Mouse (Mus musculus) stomach, embryonic 15.5 days (tissue): ENCODE results near the gene D330045A20Rik. TPM values are rescaled to one million over a fixed set of nuclear protein-coding genes. Genes with fewer than 3 reads are reported as not detected.
A peak's percentile ranks its signal among the peaks of the same experiment; 100 is the strongest.
"Not testable (repeated sequence)": the region's sequence is repeated elsewhere in the genome, so short reads cannot be mapped to it uniquely, and the experiment has no call there.

Experiments
- ATAC-seq: fragments of 200-750 bp; cut with Nextera tagmentation; 2 replicates; pipeline ENCODE4 v1.8.0; 2017; ENCODE audit warnings: low read depth, moderate number of reproducible peaks, moderate TSS enrichment; ENCODE audit not compliant: insufficient read depth, low FRiP score
- H3K27ac ChIP-seq: fragments of 300-500 bp; sonication (generic); 2 replicates; pipeline ENCODE4 v1.5.1; 2015; ENCODE audit warnings: mild to moderate bottlenecking, inconsistent platforms
- H3K27me3 ChIP-seq: fragments of 300-500 bp; sonication (generic); replicated peaks from 2 replicates; pipeline ENCODE4 v1.6.1; 2015; ENCODE audit warnings: inconsistent platforms
- H3K36me3 ChIP-seq: fragments of 300-500 bp; sonication (generic); 2 replicates; pipeline ENCODE4 v1.6.1; 2015; ENCODE audit warnings: inconsistent platforms
- H3K4me1 ChIP-seq: fragments of 300-500 bp; sonication (generic); 2 replicates; pipeline ENCODE4 v1.6.1; 2015; ENCODE audit warnings: inconsistent platforms
- H3K4me2 ChIP-seq: fragments of 300-500 bp; sonication (generic); 2 replicates; pipeline ENCODE4 v1.6.1; 2015; ENCODE audit warnings: mild to moderate bottlenecking, inconsistent platforms
- H3K4me3 ChIP-seq: fragments of 300-500 bp; sonication (generic); replicated peaks from 2 replicates; pipeline ENCODE4 v1.5.1; 2015; ENCODE audit warnings: inconsistent platforms
- H3K9ac ChIP-seq: fragments of 300-500 bp; sonication (generic); 2 replicates; pipeline ENCODE4 v1.6.1; 2015; ENCODE audit warnings: inconsistent platforms
- H3K9me3 ChIP-seq: fragments of 300-500 bp; sonication (generic); 2 replicates; pipeline ENCODE4 v1.6.1; 2016; ENCODE audit warnings: inconsistent platforms
- WGBS: fragments of 180-500 bp; shearing (Covaris S2); methylation state at CpG from one replicate; pipeline ENCODE4 v1.1.7; 2015; 5-methylcytosine and 5-hydroxymethylcytosine counted together
- polyA plus RNA-seq: library from polyadenylated mRNA; unstranded; fragments of >200 nt; fragmentation: Nextera tagmentation; extraction: Ambion mirVana; gene quantifications from 2 replicates; pipeline ENCODE4 v1.2.1, GENCODE M21; 2015

Gene D330045A20Rik
- polyA plus RNA-seq = 1.7 and 2.3 TPM in 2 replicates

DNA sequence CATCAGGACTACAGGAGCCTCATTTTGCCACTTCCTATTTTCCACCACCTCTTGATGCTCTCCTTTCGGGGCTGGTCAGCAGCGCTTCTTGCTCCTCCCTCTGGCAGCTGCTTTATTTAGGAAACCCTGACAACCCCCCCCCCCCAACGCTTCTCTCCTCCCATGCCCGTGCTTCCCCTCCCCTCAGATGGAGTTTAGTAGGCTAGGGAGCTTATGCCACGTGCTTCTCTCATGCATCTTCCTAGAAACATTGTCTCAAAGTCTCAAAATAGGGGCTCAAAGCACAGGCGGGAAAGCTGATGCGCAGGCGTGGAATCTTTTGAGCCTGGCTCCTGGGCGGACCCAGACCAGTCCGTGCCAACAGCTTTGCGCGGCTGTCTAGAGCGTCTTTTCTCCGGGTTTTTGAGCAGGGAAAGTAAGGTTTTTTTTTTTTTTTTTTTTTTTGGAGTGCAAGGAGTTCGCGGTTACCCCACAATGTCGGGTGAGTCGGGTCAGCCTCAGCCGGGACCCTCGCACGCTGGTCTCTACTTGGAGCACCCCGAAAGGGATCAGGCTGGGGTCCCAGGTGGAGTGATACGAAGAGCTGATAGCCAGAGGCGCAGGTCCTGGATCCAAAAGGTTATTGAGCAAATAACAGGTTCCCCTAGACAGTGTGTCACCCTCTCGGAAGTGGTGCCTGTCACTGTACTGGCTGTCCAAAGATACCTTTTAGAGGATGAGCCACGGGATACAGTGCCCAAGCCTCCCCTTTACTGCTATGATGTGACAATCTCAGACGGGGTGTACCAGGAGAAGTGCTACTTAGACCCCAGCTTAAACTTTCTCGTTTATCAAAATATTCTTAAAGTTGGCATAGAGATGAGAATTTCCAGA, at the start of gene D330045A20Rik:
TSS of gene D330045A20Rik (plus strand) at position 346 of the 873 bp plus-strand sequence.
- Histone ChIP-seq H3K27me3 (no peaks in the 10 kb centered on the region), H3K4me1 (no peaks in the 10 kb centered on the region), H3K4me3 (peak within 1 kb of the TSS; percentile 34), H3K27ac (no peak within 1 kb of the TSS), H3K9ac (no peak within 1 kb of the TSS), H3K36me3 (no peaks in the 10 kb centered on the region), H3K4me2 (peak within 1 kb of the TSS; percentile 54), H3K9me3 (no peaks in the 10 kb centered on the region)
- WGBS = 17% methylated on average over 28 of the region's 28 CpGs
- peak; percentile 53; the same call in 1 of the 2 replicates for ATAC-seq

DNA sequence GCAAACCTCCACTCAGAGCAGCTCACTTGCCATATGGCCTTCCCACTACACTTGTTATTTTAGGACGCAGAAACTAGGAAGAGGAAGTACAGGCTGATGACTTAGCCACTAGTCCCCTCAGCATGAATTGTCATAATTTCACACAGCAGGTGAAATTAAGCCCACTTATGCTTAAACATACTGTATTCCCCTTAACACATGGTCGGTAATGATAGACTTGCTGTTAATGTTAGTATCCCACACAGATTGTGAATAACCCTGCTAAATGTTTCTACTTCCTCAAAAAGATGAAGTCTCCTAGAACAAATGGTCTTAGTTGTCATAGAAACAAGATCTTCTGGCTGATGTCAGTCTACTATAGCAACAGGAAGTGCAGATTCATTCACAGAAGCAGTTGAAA, 47.6 kb upstream of the D330045A20Rik start:
- Histone ChIP-seq H3K9me3 (no peaks in the 10 kb centered on the region), H3K4me2 (no peak overlapping the region), H3K4me1 (no peaks in the 10 kb centered on the region), H3K27me3 (no peaks in the 10 kb centered on the region), H3K9ac (no peak overlapping the region), H3K36me3 (no peaks in the 10 kb centered on the region), H3K27ac (no peak overlapping the region), H3K4me3 (no peak overlapping the region)
- no peak for ATAC-seq
- WGBS = 51% methylated on average over 2 of the region's 2 CpGs

DNA sequence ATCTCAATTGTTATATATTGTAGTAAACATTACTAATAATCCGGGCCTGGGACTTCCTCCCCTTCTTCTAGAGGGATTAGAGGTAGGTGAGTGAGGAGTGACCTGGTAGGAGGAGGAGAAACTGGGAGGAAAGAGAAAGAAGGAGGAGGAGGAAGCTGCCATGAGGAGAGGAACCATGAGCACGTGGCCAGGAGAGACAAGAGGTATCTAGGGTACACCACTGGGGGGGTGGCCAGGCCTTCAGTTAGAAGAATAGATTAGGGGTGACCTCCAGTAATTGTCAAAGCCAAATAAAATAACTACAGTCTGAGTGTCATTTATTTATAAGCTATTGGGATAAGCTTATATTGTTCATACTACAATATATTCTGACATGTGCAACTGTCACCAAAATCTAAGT, 45.0 kb upstream of the D330045A20Rik start:
- Histone ChIP-seq H3K4me1 (no peaks in the 10 kb centered on the region), H3K9ac (no peak overlapping the region), H3K36me3 (no peaks in the 10 kb centered on the region), H3K9me3 (no peaks in the 10 kb centered on the region), H3K27me3 (no peaks in the 10 kb centered on the region), H3K27ac (no peak overlapping the region), H3K4me3 (no peak overlapping the region), H3K4me2 (no peak overlapping the region)
- ATAC-seq = no peak
- 51% methylated on average over 2 of the region's 2 CpGs for WGBS

DNA sequence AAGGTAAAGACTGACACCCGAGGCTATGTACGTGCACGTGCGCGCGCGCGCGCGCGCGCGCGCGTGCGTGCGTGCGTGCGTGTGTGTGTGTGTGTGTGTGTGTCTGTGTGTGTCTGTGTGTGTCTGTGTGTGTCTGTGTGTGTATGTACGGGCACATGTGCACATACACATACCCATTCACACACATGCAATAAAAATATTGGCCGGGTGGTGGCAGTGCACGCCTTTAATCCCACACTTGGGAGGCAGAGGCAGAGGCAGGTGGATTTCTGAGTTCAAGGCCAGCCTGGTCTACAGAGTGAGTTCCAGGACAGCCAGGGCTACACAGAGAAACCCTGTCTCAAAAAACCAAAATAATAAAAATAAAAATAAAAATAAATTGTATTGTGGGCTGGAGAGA, 39.1 kb upstream of the D330045A20Rik start:
- H3K27ac ChIP-seq, H3K27me3 ChIP-seq, H3K36me3 ChIP-seq, H3K4me3 ChIP-seq, H3K9ac ChIP-seq, H3K4me2 ChIP-seq, H3K4me1 ChIP-seq, ATAC-seq, H3K9me3 ChIP-seq: not testable (repeated sequence)
- whole genome bisulfite sequencing = 91% methylated on average over 22 of the region's 22 CpGs

DNA sequence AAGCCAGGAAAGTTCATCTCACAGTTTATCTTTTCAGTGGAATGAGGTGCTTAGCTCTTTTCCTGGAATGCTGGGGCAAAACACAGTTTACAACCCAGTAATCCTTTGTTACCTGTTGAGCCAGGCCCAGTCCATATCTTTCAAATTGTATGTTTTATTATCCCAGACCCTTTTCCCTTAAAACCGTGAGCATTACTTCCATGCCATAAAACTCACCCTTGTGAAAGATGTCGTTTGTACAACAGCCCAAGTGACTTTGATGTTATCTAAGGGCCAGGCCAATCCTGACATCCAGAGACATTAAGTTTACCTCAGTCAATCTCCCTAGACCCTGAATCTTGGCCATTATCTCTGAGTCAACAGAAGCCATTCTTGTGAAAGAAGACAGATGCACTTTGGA, 23.4 kb upstream of the D330045A20Rik start:
- H3K4me1 ChIP-seq = no peaks in the 10 kb centered on the region
- no peak overlapping the region for H3K27ac ChIP-seq
- no peak overlapping the region for H3K4me2 ChIP-seq
- H3K36me3 ChIP-seq = no peaks in the 10 kb centered on the region
- H3K9me3 ChIP-seq = no peaks in the 10 kb centered on the region
- H3K27me3 ChIP-seq = no peaks in the 10 kb centered on the region
- ATAC-seq = no peak
- H3K4me3 ChIP-seq = no peak overlapping the region
- no peak overlapping the region for H3K9ac ChIP-seq
- 21% methylated on average over 2 of the region's 2 CpGs for WGBS

DNA sequence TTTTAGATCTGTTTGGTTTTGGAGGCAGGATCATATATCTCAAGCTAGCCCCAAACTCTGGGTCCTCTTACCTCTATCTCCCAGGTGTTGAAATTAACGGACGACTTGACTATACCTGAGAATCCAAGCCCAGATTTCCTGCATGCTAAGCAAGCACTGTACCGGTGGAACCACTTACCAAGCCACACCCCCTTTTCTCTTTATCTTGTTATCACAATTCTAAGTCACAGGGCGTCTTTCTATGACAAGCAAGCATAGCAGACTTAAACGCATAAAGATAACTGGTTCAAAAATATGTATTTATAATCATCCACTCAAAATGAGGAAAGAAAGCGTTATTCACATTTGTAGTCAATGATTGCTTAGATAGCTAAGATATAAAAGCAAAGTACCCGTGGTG, 1.9 kb downstream of the D330045A20Rik start:
- Histone ChIP-seq H3K36me3 (no peaks in the 10 kb centered on the region), H3K4me3 (no peak overlapping the region), H3K27ac (no peak overlapping the region), H3K9ac (no peak overlapping the region), H3K4me2 (no peak overlapping the region), H3K9me3 (no peaks in the 10 kb centered on the region), H3K27me3 (no peaks in the 10 kb centered on the region), H3K4me1 (no peaks in the 10 kb centered on the region)
- ATAC-seq = no peak
- 37% methylated on average over 7 of the region's 7 CpGs for WGBS

DNA sequence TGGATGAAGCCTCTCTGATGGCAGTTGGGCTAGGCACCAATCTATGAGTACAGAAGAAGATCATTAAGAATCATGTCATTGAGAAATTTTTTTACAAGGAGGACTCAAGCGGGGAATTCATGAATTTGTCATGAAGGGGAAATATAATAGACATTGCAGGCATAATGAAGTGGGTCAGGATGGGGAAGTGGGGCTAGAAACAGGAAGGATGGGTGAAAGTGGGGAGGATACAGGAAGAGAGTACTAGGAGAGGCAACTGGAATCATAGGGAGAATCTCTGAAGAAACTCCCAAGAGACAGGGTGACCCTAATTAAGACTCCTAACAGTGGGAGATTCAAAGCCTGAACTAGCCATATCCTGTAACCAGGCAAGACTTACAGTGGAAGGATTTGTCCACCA, 4.8 kb downstream of the D330045A20Rik start:
- no peak overlapping the region for H3K9ac ChIP-seq

DNA sequence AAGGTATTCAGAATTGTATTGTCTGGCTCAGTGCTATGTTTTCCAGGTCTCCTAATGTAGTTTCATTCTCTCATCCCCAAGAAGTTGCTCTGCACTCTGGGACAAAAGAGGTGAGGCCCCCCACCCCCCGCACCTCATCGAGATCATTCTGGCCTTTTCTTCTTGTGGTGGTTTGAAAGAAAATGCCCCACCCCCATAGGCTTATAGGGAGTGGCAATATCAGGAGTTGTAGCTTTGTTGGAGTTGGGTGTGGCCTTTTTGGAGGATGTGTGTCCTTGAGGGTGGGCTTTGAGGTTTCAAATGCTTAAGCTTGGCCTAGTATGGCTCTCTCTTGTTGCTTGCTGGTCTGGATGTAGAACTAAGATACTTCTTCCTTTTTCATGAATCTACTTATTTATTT, 36.0 kb downstream of the D330045A20Rik start:
- no peak for ATAC-seq
- H3K9ac ChIP-seq = no peak overlapping the region
- no peaks in the 10 kb centered on the region for H3K9me3 ChIP-seq
- no peak overlapping the region for H3K4me3 ChIP-seq
- H3K27me3 ChIP-seq = no peaks in the 10 kb centered on the region
- no peaks in the 10 kb centered on the region for H3K36me3 ChIP-seq
- no peaks in the 10 kb centered on the region for H3K4me1 ChIP-seq
- no peak overlapping the region for H3K4me2 ChIP-seq
- WGBS = 76% methylated on average over 2 of the region's 2 CpGs
- no peak overlapping the region for H3K27ac ChIP-seq

More for the DNA sequence above, 4.8 kb downstream of the D330045A20Rik start:
- 84% methylated on average over 1 of the region's 1 CpGs for WGBS
- no peak overlapping the region for H3K4me3 ChIP-seq
- H3K27me3 ChIP-seq = no peaks in the 10 kb centered on the region
- H3K4me2 ChIP-seq = no peak overlapping the region
- H3K4me1 ChIP-seq = no peaks in the 10 kb centered on the region
- no peaks in the 10 kb centered on the region for H3K9me3 ChIP-seq
- no peak for ATAC-seq
- H3K36me3 ChIP-seq = no peaks in the 10 kb centered on the region
- no peak overlapping the region for H3K27ac ChIP-seq

DNA sequence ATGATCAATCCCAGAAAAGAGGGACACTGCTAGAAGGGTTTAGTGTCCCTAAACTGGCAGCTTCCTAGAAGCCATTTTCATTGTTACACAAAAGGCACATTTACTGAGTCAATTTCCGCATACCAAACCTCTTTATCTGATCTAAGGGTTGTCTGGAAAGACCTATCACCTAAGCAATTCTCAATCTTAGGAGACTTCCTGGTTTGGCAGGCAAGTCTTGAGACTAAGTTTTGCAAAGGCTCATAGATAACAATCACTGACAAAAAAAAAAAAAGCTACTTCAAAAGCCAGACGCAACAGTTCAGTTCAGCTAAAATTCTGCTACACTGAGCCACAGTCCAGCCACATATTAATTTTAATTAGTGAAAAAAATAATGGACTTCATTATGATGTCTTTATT, 39.1 kb downstream of the D330045A20Rik start:
- Histone ChIP-seq H3K36me3 (no peaks in the 10 kb centered on the region), H3K4me1 (no peaks in the 10 kb centered on the region), H3K9me3 (no peaks in the 10 kb centered on the region), H3K9ac (no peak overlapping the region), H3K4me3 (no peak overlapping the region), H3K27me3 (no peaks in the 10 kb centered on the region), H3K27ac (no peak overlapping the region), H3K4me2 (no peak overlapping the region)
- no peak for ATAC-seq
- 61% methylated on average over 2 of the region's 2 CpGs for WGBS

DNA sequence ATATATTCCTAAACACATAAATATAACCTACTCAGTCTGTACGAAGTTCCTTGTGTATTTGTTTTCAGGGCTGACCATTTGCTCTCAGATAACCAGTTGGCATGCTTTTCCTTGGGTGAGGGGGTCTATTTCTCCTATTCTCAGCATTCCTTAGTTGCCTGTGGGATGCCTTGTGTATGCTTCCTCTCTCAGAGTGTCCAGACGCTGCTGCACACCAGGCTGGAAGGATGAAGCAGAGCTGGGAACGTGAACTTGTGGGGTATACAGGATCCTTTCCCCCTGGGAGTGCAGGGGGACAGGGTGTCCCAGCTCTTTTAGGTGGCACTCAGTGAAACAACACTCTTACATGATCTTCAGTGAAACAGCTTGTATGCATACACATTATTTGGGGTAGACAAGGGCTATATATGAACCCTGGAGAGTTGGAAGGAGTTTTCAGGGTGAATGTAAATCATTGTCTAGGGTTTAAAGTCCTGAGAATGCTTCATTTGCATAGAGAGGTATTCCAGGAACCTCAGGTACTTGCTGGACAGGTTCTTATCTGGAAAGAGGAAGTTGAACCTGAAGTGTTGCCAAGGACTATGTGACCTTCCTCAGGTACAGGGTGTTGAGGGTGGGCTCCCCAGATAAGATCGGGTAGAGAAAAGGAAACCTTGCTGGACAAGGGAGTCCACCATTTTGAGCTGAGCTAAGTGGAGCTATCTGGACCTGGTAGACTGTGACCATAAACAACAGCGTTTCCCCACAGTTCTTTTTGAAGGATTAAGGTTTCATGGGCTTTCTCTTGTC, 44.3 kb downstream of the D330045A20Rik start:
- WGBS = 57% methylated on average over 5 of the region's 5 CpGs
- Histone ChIP-seq H3K27ac (0 out of 2 replicates have a peak overlapping the region, but pooled peaks have one; percentile 54), H3K36me3 (no peaks in the 10 kb centered on the region), H3K9me3 (no peaks in the 10 kb centered on the region), H3K9ac (no peak overlapping the region), H3K27me3 (no peaks in the 10 kb centered on the region), H3K4me2 (no peak overlapping the region), H3K4me1 (no peaks in the 10 kb centered on the region), H3K4me3 (no peak overlapping the region)
- peak; percentile 77 for ATAC-seq

DNA sequence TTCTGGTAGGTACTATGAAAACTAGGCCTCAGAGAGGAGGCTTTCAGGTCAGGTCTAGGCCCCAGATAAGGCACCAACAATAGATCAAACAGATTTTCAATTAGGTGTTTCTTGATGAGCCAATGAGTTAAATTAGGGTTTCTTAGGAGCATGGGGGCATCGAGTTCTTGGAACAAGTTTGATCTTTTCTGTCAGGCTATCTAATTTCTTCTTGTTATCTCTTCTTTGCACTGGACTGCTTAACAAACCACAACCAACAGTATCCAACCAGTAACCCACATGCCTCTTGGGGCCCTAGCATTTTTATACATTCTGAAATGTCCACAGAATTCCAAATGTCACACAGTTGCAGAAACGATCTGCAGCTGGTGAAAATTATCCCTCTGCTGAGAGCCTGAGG, 45.6 kb downstream of the D330045A20Rik start:
- 77% methylated on average over 2 of the region's 2 CpGs for WGBS
- Histone ChIP-seq H3K4me1 (no peaks in the 10 kb centered on the region), H3K27ac (no peak overlapping the region), H3K4me3 (no peak overlapping the region), H3K4me2 (no peak overlapping the region), H3K9ac (no peak overlapping the region), H3K27me3 (no peaks in the 10 kb centered on the region), H3K9me3 (no peaks in the 10 kb centered on the region), H3K36me3 (no peaks in the 10 kb centered on the region)
- no peak for ATAC-seq

DNA sequence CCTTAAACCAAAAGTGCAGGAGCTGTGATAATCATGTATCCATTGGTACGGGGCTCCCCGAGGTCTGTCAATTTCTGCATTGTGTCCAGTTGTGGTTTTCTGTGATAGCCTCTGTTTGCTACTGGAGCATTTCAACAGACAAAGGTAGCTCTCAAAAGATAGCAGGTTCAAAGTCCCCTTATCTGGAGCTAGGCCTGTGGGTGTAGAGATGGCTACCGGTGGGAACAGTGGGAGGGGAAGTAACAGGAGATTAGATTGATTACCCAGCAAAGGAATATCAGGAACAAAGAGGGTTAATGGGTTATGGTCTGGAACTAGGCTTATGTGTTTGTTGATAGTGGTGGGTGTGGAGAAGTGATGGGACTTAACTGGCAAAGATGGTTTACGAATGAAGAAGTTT, 46.8 kb downstream of the D330045A20Rik start:
- H3K4me1 ChIP-seq = no peaks in the 10 kb centered on the region
- H3K27ac ChIP-seq = no peak overlapping the region
- H3K27me3 ChIP-seq = no peaks in the 10 kb centered on the region
- ATAC-seq = no peak
- H3K9ac ChIP-seq = no peak overlapping the region
- 70% methylated on average over 4 of the region's 4 CpGs for whole genome bisulfite sequencing
- no peaks in the 10 kb centered on the region for H3K36me3 ChIP-seq
- H3K4me3 ChIP-seq = no peak overlapping the region
- H3K4me2 ChIP-seq = no peak overlapping the region
- no peaks in the 10 kb centered on the region for H3K9me3 ChIP-seq
